Mouse (Mus musculus) c-Kit-positive CD71-positive TER-119-negative erythroid progenitor cells, embryonic 14.5 days (primary cell): ENCODE data around the gene 4632433K11Rik.
A peak's percentile ranks its signal among the peaks of the same experiment; 100 is the strongest.
"Not testable (repeated sequence)": the region's sequence is repeated elsewhere in the genome, so short reads cannot be mapped to it uniquely, and the experiment has no call there.

Experiments used
- DNase-seq: peaks from one replicate; pipeline ENCODE4 v3.0.0-alpha.2; 2013; ENCODE audit warnings: low read depth

Gene 4632433K11Rik

DNA sequence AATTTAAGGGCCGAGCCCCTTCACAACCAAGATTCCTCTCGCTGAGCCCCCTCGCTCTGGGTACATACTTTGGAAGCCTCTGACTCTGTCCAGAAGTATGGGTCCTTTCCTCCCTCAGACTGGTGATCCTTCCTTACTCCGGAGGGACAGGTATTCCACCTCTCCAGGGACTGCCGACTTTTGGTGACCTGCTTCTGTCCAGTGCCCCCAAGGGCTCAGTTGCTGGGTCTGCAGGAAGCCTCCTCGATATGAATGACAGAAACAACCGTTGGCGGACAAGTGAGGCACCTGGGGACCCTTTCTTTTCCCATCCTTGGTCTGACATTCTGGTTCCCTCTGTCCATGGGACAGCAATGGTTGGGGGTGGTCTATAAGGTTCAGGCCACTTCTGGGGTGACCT lies 23.5 kb downstream of the 4632433K11Rik start:
- no peak for DNase-seq

DNA sequence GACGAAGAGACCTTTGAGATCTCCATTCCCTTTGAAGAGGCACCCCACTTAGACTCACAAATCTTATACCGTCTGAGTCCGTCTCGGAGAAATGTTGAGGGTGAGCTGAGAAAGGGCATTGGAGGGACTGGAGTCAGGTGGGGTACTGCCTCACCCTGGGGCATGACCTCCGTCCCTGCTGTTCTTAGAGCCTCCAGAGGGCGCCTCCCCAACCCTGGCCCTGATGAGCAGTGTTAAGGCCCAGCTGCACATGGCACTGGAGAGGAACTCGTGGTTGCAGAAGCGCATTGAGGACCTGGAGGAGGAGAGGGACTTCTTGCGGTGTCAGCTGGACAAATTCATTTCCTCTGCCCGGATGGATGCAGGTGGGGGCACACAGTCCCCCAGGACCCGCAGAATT lies 23.9 kb downstream of the 4632433K11Rik start:
- no peak for DNase-seq

DNA sequence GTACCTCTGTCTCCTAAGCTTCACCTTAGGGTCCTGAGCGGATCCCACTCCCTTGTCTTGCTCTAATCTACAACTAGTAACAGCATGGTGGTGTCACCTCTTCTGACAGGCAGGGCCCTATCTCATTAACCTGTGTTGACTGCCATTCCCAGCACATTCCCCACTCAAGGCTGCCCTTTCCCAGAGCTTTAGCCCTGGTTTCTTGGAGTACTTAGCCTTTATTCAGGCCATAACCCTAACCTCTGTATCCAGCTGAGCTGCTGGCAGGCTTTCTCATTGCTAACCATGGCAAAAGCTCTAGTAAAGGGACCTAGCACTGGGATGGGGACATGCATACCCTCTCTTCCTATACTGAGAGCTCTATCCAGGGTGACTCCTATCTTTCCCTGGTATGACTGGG lies 24.7 kb downstream of the 4632433K11Rik start:
- no peak for DNase-seq

DNA sequence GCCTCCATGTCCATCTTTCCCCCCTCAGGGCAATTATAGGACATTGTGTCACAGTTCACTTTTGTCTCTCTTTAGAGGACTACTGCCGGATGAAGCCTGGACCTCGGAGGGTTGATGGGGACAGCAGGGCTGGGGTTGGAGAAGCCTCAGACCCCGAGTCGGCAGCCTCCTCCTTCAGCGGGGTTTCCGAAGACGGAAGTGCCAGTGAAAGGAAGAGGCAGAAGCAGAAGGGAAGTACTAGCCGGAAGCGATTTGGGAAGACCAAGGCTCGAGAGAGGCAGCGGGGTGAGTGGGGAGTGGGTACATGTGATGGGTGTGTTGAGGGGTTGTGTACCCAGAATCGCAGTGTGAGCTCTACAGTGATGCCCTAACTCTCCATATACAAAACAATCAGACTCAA lies 25.5 kb downstream of the 4632433K11Rik start:
- DNase-seq: no peak

DNA sequence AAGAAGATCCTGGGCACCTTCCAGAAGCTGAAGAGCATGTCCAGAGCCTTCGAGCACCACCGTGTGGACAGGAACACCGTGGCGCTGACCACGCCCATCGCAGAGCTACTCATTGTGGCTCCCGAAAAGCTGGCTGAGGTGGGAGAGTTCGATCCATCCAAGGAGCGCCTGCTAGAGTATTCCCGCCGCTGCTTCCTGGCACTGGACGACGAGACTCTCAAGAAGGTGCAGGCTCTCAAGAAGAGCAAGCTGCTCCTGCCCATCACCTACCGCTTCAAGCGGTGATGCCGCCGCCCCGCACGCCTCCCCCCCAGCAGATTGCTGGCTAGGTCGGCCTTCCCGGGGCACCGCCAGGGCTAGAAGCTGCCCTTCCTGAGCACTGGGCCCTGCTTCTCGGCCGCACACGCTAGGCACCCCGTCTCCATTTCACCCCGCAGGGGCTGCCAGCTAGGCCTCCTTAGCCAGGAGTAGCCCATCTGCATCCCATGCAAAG lies 26.4 kb downstream of the 4632433K11Rik start:
- peak; percentile 67 for DNase-seq

DNA sequence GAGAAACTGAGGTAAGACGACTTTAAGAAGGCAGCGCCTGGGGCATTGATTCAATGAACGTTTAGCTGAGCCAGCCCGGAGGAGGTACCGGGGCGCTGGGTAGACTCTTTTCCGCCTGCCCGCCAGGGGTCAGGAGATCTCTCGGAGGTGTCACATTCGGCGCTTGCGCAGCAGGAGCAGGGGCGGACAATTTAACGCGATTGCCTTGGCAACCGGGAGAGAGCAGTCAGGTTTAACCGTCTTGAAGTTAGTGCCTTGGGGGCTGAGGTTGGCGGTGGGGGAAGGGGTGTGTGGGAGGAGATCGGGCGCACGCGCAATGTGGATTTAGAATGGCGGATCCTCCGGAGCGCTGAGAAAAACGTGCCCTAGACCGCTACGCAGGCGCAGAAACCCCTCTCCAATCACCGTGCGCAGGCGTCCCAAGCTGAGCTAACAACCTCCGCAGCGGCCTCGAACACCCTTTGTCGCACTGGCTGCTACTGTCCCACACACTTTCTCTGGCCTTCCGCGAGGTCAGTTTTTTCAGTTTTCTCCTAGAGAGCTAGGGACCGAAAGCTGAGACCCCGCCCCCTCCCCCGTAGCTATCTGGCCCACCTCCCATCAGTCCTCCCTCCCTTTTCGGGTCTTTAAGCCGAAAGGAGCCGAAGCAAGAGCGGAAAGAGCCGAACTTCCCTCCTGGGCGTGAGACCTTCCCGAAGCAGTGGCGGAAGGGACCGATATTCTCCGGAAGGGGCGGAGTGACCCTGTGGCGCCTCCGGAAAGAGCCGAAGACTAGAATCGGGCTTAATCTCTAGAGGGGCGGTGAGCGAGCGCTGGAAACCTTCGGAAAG lies 27.2 kb downstream of the 4632433K11Rik start:
- peak; percentile 98 for DNase-seq

DNA sequence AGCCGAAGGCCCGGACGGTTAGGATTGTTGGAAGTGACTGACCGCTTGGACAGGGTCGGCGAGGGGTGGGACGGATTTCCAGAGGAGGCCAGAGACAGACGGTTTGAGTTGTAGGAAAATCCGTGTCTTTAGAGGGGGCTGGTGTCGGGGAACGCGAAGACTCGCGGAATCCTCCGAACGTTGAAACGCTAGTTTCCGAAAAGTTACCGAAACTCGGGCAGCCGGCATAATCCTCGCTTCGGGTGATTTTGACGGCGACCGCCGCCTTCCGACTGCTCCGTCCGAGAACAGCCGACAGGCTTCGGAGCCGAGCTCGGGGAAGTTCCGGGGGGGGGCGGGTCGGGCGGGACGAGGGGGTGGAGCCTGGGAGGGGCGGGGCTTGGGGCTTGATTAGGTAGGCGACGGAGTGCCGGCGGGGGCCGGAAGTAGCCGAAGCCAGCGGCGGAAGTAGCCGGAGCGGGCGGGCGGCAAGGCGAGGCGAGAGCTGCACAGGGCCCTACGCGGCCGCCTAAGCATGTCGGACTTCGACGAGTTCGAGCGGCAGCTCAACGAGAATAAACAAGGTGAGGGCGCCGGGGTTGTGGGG lies 27.9 kb downstream of the 4632433K11Rik start, which contains the start of gene U2af2:
U2af2 (plus strand) TSS at position 370 of the 586 bp plus-strand sequence.
- peak; percentile 67 for DNase-seq

DNA sequence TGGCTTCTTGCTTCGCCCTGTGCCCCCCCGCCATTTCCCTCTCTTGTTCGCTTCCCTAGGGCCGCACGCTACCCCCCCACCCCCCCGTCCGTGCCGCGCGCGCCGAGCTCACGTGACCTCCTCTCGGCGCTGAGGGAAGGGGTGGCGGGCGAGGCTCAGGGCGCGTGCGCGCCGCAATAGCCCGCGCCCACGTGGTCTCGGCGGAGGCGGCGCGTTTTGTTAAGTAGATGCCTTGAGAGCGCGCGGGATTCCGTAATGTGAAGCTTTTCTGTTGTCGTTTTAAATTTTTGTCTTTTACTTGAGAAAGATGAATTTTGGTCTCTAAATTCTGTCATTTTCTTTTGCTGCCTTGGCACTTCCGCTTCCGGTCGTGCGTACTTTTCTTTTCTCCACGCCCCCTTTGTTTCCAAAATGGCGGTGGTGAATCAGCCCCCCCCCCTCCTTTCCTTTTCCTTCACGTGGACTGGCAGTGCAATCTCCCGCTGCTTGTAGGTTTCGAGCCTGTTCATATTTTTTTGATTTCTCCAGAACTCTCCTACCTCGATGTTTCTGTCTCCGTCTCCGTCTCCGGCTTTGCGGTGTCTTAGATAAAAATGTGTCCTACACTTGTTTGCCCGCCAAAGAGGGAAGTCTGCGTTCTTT lies 28.6 kb downstream of the 4632433K11Rik start:
- DNase-seq: peak; percentile 72

DNA sequence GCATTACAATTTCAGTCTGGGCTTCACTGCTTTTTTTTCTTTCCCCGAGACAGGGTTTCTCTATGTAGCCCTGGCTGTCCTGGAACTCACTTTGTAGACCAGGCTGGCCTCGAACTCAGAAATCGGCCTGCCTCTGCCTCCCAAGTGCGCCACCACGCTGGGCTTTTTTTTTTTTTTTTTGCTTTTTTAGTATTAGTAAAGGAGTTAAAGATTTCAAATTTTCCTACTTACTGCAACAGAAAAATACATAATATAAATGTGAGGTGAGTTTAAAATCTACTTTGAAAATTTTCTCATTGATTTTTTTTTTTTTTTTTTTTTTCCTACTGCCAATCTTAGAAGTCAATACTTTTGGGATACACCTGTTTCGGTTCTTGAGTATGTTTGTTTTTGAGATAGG lies 31.0 kb downstream of the 4632433K11Rik start:
- no peak for DNase-seq

DNA sequence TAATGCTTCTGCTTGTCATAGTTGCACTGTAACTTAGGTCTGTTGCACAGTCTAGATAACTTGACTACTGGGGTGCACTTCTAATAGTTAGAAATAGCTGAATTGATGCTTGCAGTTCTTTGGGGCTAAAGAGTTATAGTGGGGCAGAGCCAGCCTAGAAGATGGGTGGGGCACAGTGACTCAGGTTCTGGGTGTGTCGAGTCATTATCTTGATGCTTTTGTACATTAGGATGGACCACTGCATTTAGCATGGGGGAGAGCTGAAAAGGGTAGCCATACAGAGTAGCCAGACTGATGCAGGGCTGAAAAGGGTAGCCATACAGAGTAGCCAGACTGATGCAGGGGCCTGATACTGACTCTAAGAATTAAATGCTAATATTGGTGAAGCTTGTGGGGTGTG lies 39.7 kb downstream of the 4632433K11Rik start:
- peak; percentile 59 for DNase-seq

DNA sequence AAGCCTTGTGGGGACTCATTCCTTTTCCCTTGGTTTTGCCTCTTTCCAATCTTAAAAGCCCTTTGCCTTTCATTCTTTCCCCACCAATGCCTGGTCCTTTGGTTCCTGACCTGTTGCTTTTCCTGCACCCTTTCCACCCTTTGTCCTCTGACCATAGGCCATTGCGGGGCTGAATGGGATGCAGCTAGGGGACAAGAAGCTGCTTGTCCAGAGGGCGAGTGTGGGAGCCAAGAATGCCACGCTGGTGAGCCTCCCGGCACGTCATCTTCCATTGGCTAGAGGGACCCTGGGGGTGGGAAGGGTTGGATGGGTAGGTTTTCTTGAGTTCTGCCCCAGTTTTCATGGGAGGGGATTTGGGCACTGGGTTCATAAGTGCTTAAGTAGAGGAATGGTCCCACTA lies 41.1 kb downstream of the 4632433K11Rik start:
- no peak for DNase-seq

DNA sequence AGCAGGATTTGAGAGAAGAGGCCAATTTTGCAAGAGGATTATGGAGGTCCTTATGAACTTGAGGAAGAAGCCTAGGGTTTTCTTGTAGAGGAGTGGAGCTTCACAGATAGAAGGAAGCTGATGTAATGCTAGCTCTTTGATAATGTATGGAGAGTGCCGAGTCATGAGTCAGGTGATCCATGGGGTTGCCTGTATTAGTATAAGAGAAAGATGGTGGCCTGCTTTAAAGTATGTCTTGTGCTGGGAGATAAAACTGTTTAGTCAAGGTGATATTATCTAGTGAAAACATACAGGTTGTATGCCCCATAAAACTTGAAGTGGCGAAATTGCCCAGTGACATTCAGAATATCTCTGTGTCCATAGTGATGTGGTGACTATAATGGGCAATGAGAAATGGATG lies 43.0 kb downstream of the 4632433K11Rik start:
- peak; percentile 56 for DNase-seq

DNA sequence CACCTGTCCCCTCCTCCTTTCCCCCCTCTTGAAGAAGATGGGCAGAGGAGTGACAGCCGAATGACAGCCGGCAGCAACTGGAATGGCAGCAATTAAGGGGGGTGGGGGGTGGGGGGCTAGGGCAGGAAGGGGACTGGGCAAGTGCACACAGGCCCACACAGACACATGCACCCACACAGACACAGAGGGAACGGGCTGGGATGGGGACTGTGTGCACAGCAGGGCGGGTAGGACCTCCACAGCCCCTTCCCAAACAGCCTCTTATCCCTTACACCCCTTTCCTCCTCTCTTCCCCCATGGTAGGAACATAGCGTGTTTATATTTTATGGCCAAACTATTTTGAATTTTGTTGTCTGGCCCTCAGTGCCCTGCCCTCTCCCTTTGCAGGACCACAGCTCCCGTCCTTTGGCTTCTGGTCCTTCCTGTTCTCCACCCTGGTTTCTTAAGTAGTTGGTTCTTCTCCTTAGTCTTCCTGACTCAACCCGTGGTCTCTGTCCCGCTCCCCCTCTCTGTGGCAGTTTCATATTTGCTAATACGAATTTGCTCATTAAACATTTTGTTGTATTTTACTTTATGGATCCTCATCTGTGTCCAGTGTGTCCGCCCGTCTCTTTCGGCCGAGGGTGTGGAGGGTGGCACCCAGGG lies 45.6 kb downstream of the 4632433K11Rik start:
- not testable (repeated sequence) for DNase-seq

DNA sequence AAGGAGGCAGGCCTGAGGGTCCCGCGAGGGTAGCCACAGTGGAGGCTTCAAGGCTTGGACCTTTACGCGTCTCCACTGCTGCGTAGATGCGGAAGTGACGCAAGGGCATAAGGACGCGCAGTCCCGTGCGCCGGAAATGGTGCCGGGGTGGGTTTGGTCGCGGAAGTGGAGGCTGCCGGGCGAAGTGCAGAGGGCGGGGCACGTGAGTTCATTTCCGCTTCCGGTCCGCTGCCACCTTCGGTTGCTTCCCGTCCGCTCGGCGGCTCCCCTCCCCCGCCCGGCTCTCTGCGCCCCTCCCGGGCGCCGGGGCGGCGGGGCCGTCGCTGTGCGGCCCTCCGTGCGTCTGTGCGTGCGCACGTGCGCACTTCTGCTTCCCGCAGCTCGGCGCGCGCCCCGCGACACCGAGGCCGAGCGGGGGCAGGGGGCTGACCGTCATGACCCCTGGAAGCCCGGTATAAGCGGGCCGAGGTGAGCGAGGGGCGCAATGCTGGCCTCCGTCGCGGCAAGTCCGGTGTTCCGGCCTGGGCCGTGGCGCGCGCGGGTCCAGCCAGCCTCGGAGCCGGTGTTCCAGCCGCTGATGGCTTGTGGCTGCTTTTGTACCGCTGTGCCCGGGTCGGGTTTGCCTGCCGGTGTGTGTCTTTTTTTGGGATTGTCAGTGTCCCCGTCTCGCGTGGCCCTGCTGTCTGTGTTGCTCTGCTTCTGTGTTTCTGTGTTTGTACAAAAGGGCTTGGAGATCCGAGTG lies 46.3 kb downstream of the 4632433K11Rik start, which contains the start of gene Epn1:
Epn1 (plus strand) TSS at position 226 of the 742 bp plus-strand sequence.
- DNase-seq: peak; percentile 91

DNA sequence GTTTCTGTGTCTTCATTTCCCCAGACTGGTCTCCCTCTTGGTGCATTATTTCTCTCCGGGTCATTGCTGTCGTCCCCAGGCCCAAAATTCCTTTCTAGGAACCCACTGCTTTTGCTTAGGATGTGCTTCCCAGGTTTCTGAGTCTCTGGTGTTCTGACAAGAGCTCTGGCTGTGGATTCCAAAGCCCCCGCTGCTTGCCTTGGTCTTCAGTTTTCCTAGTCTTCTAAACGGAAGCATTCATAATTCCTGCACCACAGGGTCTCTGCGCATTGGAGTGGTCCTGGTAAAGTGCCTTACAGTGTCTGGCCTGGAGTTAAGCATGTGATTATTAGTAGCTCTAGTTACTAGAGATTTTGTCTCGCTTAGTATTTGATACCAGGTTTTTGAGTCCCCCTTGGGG lies 46.9 kb downstream of the 4632433K11Rik start:
- no peak for DNase-seq

DNA sequence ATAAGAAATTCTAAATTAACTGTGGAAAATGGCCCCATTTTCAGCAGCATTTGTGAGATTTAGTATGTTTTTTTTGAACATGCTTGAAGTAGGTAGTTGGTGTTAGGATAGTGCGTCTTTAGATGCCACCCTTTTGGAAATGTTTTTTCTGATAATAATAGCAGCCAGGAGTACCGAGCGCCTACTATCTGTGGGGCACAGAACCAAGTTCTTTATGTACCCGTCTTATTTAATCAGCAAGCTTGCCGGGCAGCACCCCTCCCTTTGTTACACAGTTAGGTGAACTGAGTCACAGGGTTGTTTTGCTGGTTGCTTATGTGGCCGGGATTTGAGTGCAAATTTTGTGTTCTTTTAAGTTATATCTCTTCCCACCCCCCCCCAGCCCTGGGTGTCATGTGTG lies 47.3 kb downstream of the 4632433K11Rik start:
- DNase-seq: peak; percentile 71

DNA sequence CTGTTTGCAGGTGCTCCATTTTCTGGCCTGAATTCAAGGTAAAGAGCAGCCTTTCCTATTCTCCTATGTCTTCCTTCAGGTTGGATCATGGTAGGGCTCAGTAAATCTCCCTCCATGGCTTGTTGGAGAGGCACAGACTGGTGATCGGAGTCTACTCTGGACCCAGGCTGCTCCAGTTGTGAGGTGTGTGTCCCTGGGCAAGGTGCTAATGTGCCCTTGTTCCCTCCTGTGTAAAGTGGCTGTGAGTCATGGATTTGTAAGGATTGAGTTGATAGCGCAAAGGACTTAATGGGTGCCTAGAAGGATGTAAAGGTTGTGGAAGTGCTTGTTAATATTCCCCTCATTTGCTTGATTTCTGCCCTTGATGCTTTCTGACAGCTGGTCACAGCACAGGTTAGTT lies 48.0 kb downstream of the 4632433K11Rik start:
- no peak for DNase-seq

DNA sequence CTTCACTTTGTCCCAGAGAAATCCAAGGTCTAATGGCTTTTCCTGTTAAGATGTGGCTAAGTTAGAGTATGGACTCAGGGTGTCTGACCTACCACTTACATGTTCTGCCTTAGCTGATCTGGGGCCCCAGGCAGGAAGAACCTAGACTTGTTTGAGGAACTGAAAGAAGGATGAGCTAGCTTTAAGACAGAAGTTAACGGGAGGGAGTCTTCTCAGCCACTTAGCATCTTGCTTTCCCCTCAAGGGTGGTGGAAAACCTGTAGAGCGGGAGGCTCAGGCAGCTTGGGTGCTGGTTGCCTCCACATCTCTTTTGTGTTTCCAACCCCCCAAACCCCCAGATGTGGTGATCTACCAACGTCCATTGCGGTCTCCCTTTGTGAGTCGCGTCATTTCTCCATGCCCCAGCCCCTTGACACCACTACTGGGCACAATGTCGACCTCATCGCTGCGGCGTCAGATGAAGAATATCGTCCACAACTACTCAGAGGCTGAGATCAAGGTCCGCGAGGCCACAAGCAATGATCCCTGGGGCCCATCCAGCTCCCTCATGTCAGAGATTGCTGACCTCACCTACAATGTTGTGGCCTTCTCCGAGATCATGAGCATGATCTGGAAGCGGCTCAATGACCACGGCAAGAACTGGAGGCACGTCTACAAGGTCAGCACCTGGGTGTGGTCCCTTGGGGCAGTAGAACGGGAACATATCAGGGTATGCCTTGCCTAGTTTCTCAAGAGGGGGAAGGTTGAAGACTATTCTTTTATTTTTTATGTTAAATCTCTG lies 49.6 kb downstream of the 4632433K11Rik start:
- no peak for DNase-seq
